Mouse (Mus musculus): ENCODE results near the gene Pde4b.

DNA sequence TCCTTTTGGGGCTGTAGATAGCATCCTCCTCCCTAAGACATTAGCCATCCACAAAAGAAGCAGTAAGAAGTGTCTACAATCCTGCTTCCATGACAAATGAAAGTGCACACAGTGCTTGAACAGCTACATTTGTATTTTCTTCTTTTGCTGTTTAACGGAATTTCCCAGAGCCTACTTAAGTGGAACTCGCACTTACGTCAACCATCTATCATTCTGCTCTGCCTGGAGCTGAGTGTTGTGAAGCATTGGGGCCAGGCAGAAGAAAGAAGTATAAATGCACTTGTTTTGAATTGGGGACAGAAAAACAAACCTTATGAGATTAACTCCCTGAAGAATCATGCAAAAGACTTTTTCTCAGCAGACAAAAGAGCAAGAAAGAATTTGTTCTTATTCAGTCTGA, 338.1 kb downstream of the Pde4b start:
- TF ChIP-seq CTCF (IDR thresholded peaks at IDR 0.05; ENCODE audit: low read depth, low read length) (no peak), POLR2A (IDR thresholded peaks at IDR 0.05; ENCODE audit: borderline replicate concordance, low read depth, low read length) (no peak)

Measured in bone marrow macrophage, adult 2 months (primary cell).